Mouse (Mus musculus): ENCODE measurements around the gene Cks1b.
A peak's percentile ranks its signal among the peaks of the same experiment; 100 is the strongest.

Gene Cks1b

DNA sequence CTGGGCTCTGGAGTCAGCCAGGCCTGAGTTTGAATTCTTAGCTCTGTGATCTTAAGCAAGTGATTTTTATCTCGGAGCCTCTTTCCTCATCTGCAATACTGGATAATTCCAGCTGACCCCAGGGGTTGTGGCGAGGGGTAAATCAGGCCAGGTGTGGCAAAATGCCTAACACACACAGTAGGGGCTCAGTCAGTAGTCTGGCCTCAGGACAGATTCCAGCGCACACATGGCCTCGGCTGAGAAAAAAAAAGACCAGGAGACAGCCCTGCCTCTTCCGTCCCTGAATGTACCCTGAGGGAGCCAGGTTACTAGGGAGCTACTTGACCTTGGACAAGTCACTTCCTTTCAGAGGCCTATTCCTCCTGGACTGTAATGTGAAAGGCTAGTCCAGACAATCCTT, 35.2 kb downstream of the Cks1b start:
- DNase-seq (ENCODE audit: low spot score in 2 of 2) = no peak

DNA sequence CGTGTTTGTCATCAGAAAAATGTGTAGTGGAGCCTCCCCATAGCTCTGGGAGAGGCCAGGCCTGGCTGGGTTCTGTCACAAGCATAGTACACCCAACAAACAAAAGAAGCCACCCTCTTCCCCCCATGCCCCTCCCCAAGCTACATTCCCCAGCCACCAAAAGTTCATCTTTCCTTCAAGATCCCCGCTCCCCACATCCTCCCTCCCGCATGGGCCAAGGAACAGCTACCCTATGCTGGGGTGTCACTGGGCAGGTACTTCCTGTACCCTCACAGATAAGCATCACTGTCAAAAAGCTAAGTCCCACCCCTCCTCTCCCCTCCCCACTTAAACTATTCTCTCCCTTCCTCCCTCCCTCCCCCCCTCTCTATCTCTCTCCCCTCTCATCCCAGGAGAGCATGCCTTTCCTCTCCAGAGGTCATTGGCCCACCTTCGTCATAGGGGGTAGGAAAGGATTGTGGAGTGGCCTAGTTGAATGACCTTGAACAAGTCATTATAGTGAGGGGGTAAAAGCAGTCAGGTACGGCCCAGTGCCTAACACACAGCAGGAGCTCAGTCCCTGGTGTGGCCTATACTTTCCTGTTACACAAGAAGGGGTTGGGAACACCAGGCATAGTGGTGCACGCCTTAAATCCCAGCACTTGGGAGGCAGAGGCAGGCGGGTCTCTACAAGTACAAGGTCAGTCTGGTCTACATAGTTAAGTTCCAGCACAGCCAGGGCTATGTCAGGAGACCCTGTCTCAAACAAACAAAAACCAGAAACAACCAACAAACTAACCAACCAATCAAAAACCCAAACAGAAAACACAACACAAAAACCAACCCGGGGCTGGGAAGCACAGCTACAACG, 35.9 kb downstream of the Cks1b start:
- DNase-seq (ENCODE audit: low spot score in 2 of 2) = no peak

DNA sequence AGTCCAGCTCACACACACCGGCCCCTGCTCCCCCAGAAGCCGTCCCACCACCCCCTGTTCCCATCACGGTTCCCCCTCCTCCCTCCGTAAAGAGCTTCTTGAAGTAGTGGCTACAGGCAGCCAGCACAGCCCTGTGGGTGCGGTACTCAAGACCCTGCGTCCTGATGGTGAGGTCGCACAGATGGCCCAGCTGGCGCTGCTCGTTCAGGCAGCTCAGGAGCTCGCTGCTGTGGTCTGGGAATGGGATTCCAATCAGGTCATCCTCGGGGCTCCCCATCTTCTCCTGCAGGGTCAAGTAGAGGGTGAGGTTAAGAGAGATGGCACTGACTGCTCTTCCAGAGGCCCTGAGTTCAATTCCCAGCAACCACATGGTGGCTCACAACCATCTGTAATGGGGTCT, 37.0 kb downstream of the Cks1b start:
- no peak for DNase-seq (ENCODE audit: low spot score in 2 of 2)

GRCm38 (mm10) chr3:89380711-89381110, 37.5 kb downstream of the Cks1b start:
- DNase-seq (ENCODE audit: low spot score in 2 of 2) = no peak

DNA sequence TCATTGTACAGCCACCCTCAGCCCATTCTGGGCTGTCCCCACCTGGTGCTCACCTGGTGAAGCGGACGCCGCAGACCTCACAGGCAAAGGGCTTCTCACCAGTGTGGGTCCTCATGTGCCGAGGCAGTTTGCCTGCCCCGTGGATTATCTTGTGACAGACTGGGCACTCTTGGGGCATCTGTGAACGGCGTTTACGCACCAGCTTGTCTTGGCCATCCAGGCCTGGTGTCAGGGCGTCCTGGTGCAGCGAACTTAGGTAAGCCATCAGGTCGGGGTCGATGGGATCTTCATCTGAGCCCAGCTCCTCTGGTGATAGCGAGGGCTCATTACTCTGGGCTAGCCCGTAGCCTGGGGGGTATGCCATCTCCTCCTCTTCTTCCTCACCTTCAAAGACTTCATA, 37.9 kb downstream of the Cks1b start:
- no peak for DNase-seq (ENCODE audit: low spot score in 2 of 2)

GRCm38 (mm10) chr3:89379388-89380131, 38.6 kb downstream of the Cks1b start:
- no peak for DNase-seq (ENCODE audit: low spot score in 2 of 2)

GRCm38 (mm10) chr3:89378394-89379067, 39.7 kb downstream of the Cks1b start:
- peak in 1 of 2 experiments; percentile 67 for DNase-seq (ENCODE audit: low spot score in 2 of 2)

DNA sequence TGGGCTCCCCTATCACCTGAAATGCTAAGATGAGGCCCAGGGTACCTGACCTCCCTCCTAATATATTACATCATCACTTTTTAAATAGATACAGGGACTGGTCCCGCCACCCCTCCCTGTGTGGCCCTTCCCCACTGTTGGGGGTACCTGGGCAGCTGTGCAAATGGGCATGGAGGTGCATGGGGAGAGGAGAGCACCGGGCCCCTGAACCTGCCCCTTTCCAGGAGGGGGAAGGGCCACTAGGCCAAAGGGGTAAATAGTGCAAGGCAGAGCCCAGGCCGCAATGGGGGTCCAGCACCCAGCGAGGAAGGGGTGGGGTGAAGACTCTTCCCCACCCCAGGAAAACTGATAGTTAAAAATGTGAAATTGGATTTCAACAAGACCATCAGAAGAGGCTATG, 40.4 kb downstream of the Cks1b start:
- no peak for DNase-seq (ENCODE audit: low spot score in 2 of 2)

GRCm38 (mm10) chr3:89373581-89374231, 44.5 kb downstream of the Cks1b start:
- no peak for DNase-seq (ENCODE audit: low spot score in 2 of 2)

GRCm38 (mm10) chr3:89367338-89367737, 50.8 kb downstream of the Cks1b start:
- DNase-seq (ENCODE audit: low spot score in 2 of 2) = no peak

DNA sequence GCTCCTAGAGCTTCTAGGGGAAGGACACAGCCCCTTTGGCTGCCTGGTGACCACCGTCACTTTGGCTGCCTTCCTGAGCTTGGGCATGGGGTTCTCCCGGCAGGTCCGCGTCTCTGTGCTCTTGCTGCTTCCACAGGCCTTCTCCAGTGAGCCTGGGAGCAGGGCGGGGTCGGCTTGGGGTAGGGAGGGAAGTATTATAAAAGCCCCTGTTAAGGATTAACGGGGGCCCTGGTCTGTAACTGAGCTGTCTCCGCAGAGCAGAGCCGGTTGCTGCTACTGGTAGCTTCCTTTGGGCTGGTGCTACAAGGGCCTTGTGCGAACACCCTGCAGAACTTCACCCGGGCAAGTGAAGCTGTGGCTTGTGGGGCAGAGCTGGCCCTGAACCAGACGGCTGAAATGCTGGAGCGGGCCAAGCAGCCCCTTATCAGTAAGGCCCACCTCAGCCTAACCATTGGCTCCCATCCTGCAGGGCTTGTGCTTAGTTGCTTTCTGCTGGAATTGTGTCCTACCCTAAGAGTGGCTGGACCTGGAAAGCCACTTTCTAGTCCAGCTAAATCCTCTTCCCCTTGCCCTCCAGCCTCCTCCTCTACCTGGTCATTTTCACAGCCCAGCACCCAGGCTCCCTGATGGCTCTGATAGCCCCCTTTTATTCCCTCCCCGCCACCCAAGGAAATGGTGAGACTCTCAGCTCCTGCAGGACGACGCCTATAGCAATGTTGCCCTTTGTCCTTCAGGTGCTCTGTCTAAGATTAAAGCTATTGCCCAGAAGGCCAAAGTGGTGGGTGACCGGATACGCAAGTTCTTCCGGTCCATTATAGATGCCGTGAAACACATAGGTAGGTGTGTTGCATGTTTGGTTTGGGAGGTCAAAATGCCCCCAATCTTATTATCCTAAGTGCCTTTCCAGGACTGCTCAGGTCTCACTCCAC, 52.4 kb downstream of the Cks1b start:
- DNase-seq (ENCODE audit: low spot score in 2 of 2) = no peak

Data from left cerebral cortex, adult 9 months (tissue).